Mouse (Mus musculus): ENCODE measurements around the gene Il31ra.

Gene Il31ra

DNA sequence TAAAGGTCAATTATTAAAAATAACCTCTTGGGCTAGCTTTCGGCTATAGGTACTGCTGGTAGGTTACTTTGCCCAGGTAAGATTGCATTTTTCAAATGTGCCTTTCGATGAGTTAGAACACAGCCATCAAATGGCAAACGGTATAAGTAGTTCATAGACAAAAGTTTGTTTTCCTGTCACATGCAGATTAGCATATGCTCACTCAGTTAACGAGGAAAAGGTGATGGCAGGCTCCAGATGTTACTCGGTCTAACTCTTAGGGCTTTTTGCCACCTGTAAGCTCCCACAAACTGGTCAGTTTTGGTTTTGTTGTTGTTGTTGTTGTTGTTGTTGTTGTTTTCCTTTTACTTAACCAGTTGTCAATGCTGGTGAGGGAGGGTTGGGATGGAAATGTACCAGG lies 85.7 kb downstream of the Il31ra start:
- DNase-seq (ENCODE audit: low read depth, low spot score), result no peak

DNA sequence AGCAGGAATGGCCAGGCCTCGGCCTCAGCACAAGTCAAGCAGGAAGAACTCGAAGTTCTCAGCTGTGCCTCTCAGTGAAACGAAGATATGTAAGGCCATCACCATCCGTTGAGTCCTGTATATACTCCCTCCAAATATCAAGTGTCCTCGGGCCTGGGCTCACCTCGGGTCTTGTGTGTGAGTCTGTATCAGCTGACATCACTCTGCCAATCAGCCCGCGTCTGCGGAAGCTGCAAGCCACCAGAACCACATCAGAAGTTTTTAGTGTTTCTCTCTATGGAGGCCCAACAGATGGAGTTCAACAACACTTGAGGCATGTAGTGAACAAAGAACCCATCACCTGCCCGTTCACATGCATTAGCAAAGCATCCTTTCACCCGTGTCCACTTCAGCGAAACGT lies 86.5 kb downstream of the Il31ra start:
- DNase-seq (ENCODE audit: low read depth, low spot score), result no peak

GRCm38 (mm10) chr13:112506766-112507165 lies 87.4 kb downstream of the Il31ra start:
- no peak for DNase-seq (ENCODE audit: low read depth, low spot score)

DNA sequence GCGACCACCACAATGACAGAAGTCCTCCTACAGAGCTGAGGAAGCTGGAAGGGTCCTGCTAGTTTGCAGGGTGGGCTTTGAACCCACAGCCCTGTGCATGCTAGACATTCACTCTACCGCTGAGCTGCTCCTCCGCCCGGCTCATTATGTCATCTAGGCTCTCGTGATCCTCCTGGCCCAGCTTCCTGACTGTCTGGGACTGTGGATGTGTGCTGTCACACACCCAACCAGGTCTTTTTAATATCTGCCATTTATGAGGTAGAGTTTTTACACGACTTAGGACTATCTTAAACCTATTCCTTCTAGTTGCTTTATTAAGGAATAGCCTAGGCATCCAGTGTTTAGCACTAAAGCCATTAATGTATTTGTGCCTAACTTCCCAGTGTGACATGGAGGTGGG lies 88.7 kb downstream of the Il31ra start:
- DNase-seq (ENCODE audit: low read depth, low spot score), result no peak

GRCm38 (mm10) chr13:112503846-112504245 lies 90.3 kb downstream of the Il31ra start:
- no peak for DNase-seq (ENCODE audit: low read depth, low spot score)

GRCm38 (mm10) chr13:112500466-112500865 lies 93.7 kb downstream of the Il31ra start:
- no peak for DNase-seq (ENCODE audit: low read depth, low spot score)

DNA sequence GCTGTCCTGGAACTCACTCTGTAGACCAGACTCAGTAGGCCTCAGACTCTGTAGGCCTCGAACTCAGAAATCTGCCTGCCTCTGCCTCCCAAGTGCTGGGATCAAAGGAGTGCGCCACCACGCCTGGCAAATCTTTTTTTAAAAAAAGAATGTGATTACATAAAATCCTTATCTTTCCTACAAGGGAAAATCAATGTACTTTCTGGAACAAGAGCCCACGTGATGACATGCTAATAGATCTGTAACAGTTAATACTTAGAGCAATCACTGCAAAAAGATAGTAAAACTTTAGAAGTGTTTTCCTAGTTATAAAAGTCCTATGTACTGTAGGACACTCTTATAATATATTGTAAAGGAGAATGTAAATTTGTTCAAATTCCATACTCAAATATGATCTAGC lies 94.1 kb downstream of the Il31ra start:
- no peak for DNase-seq (ENCODE audit: low read depth, low spot score)

- DNase-seq (ENCODE audit: low read depth, low spot score), result no peak
Measured at GRCm38 (mm10) chr13:112494590-112494989, 99.6 kb downstream of the Il31ra start.

DNA sequence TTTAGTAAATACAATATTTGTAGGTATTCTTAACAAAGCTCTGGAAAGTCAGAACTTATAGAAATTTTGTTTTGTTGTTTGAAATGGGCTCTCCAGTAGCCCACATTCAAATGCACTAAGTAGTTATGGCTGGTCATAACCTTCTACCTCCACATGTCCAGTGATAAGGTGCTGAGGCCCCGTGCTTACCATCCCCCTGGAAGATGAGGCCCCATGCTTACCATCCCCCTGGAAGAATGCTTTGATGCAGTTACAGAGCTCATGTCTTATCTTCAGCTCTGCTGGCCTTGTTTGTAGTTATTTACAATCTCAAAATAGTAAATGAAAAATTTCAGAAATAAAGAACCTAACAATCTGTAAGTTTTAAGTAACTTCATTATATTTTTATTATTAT lies 101.9 kb downstream of the Il31ra start:
- DNase-seq (ENCODE audit: low read depth, low spot score), result no peak

DNA sequence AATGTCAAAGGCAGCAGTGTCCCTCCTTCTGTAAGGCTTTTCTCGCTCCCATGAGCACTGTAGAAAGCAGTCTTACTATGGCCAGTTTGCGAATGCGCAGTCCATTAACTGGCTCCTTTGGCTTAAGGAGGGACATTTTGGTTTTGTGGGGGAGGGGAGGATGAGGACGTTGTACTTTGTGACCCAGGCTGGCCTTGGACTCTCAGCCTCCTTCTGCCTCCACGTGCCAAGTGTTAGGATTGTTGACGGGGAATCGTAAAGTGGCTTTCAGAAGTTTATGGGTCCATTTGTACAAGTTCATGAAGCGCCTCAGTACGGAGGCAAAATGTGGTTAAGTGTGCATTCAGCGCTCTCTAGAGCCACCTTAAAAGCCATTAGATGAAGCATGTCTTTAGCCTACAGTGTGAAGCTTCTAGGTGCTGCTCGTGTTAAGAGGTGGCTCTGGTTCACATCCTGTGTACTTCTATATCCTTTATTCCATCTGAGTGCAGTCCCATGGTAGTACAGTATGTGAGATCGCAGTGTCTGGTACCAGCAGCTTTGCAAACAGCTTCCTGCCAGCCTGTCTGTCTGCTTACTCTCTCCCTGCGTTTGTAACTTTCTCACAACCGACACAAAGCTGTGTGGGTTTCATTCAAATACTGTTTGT lies 102.4 kb downstream of the Il31ra start:
- DNase-seq (ENCODE audit: low read depth, low spot score), result no peak

GRCm38 (mm10) chr13:112490036-112490435 lies 104.1 kb downstream of the Il31ra start:
- DNase-seq (ENCODE audit: low read depth, low spot score), result no peak

DNA sequence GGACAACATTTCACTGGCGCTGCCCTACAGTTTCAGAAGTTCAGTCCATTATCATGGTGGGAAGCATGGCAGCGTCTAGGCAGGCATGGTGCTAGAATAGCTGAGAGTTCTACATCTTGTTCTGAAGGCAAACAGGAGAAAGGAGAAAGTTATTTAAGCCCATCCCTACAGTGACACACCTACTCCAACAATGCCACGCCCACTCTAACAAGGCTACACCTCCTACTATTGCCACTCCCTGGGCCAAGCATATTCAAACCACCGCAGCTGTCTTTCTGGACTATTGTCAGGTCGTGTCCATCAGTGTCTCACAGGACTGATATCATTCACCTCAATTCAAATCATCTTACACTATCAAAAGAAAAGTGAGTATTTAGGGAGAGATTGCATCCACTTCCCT lies 107.5 kb downstream of the Il31ra start:
- DNase-seq (ENCODE audit: low read depth, low spot score), result peak; percentile 70

GRCm38 (mm10) chr13:112486236-112486635 lies 107.9 kb downstream of the Il31ra start:
- peak; percentile 29 for DNase-seq (ENCODE audit: low read depth, low spot score)

DNA sequence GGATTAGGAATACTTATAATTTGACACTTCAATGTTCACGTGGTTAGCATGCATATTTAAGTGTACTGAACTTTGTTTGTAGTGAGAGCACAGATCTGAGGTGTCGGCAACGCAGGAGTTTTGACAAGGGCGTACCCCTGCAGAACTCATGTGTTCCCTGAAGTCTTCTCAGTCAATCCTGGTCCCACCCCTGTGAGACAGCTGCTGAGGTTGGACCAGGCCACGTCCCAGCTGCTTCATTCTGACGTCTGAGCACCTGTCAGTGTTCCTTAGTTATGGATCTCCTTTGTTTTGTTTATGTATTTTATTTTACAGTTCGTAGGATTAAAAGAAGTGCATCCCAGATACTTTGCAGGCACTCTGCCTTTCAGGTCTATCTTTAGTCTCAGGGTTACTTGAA lies 111.1 kb downstream of the Il31ra start:
- no peak for DNase-seq (ENCODE audit: low read depth, low spot score)

GRCm38 (mm10) chr13:112482525-112482924 lies 111.6 kb downstream of the Il31ra start:
- DNase-seq (ENCODE audit: low read depth, low spot score), result no peak

DNA sequence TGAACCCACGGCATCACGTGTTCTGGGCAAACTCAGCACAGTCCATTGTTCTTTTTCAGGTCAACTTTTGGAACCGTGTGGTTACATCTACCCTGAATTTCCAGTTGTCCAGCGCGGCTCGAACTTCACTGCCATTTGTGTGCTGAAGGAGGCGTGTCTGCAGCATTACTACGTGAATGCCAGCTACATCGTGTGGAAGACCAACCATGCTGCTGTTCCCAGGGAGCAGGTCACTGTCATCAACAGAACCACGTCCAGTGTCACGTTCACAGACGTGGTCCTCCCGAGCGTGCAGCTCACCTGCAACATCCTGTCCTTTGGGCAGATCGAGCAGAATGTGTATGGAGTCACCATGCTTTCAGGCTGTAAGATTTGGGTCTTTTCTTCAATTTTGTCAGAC lies 114.2 kb downstream of the Il31ra start:
- no peak for DNase-seq (ENCODE audit: low read depth, low spot score)

DNA sequence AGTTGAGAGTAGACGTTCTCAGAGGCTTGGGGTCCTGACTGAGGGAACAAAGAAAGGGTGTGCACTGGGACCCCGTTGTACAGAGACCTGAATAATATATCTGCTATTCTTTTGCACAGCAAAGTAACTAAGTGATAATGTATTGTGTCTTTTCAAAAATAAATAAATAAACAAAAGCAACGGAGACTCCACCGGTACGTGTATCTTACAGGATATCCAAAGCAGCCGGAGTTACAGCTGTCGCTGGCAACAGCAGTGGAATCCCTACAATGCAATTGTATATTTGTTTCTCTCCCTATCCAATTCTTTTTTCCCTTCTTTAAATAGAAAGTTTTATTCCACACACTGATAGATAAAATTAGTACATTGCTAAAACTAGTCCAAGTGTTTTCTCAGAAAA lies 115.1 kb downstream of the Il31ra start:
- DNase-seq (ENCODE audit: low read depth, low spot score), result no peak

DNA sequence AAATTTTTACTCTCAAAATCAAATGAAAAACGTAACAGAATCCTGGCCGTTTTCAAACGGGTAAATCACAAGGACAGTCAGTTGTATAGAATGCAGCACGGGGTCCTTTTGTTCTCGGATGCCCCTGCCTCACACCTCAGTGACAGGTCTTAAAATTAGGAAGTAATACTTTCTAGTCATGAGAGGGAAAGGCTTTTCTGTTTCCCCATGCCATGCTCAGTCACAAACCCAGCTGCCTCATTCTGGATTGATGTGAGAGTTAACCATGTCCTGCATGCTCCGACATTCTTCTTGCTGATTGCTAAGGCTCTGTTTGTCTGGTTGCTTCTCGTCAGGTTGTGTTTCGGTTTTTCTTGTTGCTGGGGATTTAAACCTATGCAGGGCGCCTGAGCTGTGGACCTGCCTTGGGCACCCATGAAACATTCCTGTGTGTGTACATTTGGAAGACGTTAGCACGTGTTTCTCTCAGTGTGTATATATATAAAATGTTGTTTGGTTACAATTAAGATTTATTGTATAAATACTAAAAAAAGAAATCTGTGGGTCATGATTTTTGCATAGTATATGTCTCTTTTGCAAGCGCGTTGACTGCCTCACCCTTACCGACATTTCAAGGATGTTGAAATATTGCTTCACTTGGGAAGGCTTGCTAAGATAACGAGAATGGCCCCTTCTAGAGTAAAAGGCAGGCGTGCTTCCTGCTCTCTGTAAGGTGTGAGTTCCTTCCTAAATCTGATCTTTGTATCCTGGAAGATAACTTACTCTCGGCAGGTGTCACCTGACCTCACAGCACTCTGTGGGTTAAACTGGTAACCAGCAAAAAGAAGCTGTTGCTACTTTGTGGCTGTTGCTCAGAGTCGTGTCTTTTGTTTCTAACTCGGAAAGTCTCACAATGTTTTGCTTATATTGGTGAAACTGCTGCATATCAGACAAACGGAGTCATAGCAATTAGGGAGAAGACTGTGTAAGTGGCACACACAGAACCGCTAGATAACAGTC lies 120.1 kb downstream of the Il31ra start:
- DNase-seq (ENCODE audit: low read depth, low spot score), result no peak

DNA sequence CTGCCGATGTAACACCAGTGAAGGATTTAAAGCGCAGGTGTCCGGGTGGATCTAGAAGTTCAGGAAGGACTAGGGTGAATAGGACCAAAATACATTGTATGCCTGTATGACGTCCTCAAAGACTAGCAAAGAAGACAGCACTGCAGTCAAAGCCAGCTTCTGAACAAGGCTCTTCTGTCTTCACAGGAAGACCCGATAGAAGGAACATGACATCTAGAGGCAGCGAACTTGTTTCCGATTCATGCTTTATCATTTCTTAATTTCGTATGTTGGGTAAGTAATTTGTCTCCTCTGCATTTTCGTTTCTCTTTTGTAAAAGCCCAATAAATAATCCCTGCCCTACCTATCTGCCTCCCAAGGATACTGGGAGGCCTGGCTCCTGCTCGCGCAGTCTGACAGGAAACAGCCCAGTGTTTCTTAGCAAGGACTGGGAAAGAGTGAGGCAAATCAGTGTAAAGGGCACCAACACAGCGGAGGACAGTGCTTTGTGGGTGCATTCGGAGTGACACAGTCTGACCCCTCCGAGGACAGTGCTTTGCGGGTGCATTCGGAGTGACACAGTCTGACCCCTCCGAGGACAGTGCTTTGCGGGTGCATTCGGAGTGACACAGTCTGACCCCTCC lies 121.6 kb downstream of the Il31ra start:
- no peak for DNase-seq (ENCODE audit: low read depth, low spot score)

DNA sequence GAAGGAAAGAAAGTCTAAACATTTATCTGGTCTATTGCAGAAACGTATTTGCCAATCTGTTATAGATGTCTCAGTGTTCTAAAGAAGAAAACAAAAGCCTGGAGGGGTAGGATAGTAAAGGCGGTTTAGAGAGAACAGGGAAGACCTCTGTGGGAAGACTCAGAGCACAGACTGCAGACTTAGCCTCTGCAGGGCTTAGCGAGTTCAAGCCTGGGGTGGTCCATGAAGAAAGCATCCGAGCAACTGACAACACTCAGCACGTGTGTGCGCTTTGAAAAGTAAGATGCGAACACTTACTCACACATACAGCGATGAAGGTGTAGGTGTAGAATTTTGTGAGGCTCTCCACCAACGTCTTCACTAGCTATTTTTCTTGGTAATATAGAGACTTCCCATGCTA lies 123.0 kb downstream of the Il31ra start:
- DNase-seq (ENCODE audit: low read depth, low spot score), result no peak
